16 mouse cellular contexts compared by ENCODE assay signal in genomic region chr16:9280431-9280830, GRCm38 (mm10).
DNase-seq lines count a peak whose midpoint lies in the region; ATAC-seq lines count a peak whose summit lies in the region.
"Had no signal": no experiment of that assay in that cellular context is flagged by ENCODE, and none has a peak within 500 bp of the region (broad histone marks: within the 10 kb centered on the region; RNA-seq: fewer than 3 reads in every experiment).

No protein-coding gene starts in this region.

- no peak for DNase-seq in hindbrain, embryonic 10.5 days (ENCODE audit: low spot score)
- no peak for DNase-seq in adrenal gland, postnatal 4 days (ENCODE audit: low spot score in 2 of 2)
- no peak for DNase-seq in cerebellum, postnatal 25 days
- DNase-seq in spleen, postnatal 14 days (ENCODE audit: low spot score in 2 of 2): no peak
- DNase-seq: kidney, adult 11 months; liver, embryonic 13.5 days; spleen, adult 18-20 months had no signal

- peaks cover 25% of the 10 kb centered on the region for H3K4me1 ChIP-seq in hindbrain, embryonic 10.5 days (replicated peaks)
- H3K4me1 ChIP-seq in hindbrain, embryonic 12.5 days: peaks cover 12% of the 10 kb centered on the region
- peaks cover 16% of the 10 kb centered on the region for H3K4me1 ChIP-seq in forebrain, embryonic 12.5 days
- H3K4me1 ChIP-seq in hindbrain, embryonic 16.5 days (ENCODE audit: control insufficient read depth, insufficient read depth, low read depth, low read length): peaks cover 13% of the 10 kb centered on the region
- peaks cover 13% of the 10 kb centered on the region for H3K4me1 ChIP-seq in midbrain, embryonic 16.5 days (ENCODE audit: control insufficient read depth, insufficient read depth, low read length)
- H3K4me1 ChIP-seq: embryonic facial prominence, embryonic 12.5 days; limb, embryonic 12.5 days; liver, embryonic 13.5 days; stomach, embryonic 15.5 days had no signal

- no peaks in the 10 kb centered on the region for H3K36me3 ChIP-seq in hindbrain, embryonic 10.5 days
- H3K36me3 ChIP-seq in hindbrain, embryonic 12.5 days: no peaks in the 10 kb centered on the region
- no peaks in the 10 kb centered on the region for H3K36me3 ChIP-seq in forebrain, embryonic 12.5 days (replicated peaks)
- no peaks in the 10 kb centered on the region for H3K36me3 ChIP-seq in hindbrain, embryonic 16.5 days (ENCODE audit: control insufficient read depth, insufficient read depth, low read length)
- H3K36me3 ChIP-seq in midbrain, embryonic 16.5 days (ENCODE audit: control insufficient read depth, insufficient read depth, low read length): no peaks in the 10 kb centered on the region
- H3K36me3 ChIP-seq: embryonic facial prominence, embryonic 12.5 days; limb, embryonic 12.5 days; liver, embryonic 13.5 days; stomach, embryonic 15.5 days had no signal

- no peaks in the 10 kb centered on the region for H3K9me3 ChIP-seq in hindbrain, embryonic 10.5 days
- no peaks in the 10 kb centered on the region for H3K9me3 ChIP-seq in hindbrain, embryonic 12.5 days (replicated peaks)
- H3K9me3 ChIP-seq in forebrain, embryonic 12.5 days: no peaks in the 10 kb centered on the region
- H3K9me3 ChIP-seq in hindbrain, embryonic 16.5 days (ENCODE audit: control insufficient read depth, low read length): no peaks in the 10 kb centered on the region
- H3K9me3 ChIP-seq in midbrain, embryonic 16.5 days (replicated peaks; ENCODE audit: control insufficient read depth, low read length, poor library complexity, severe bottlenecking): no peaks in the 10 kb centered on the region
- H3K9me3 ChIP-seq: embryonic facial prominence, embryonic 12.5 days; limb, embryonic 12.5 days; liver, embryonic 13.5 days; stomach, embryonic 15.5 days had no signal

- no peak for ATAC-seq in hindbrain, embryonic 12.5 days (ENCODE audit: low FRiP score)
- no peak for ATAC-seq in forebrain, embryonic 12.5 days (ENCODE audit: low FRiP score)
- peak; percentile 19; the same call in 1 of the 2 replicates for ATAC-seq in hindbrain, embryonic 16.5 days
- peak; percentile 72 for ATAC-seq in midbrain, embryonic 16.5 days

- no peaks in the 10 kb centered on the region for H3K27me3 ChIP-seq in hindbrain, embryonic 10.5 days (ENCODE audit: insufficient read depth, poor library complexity, severe bottlenecking)
- no peaks in the 10 kb centered on the region; the same call in 1 of the 2 replicates for H3K27me3 ChIP-seq in hindbrain, embryonic 12.5 days
- no peaks in the 10 kb centered on the region for H3K27me3 ChIP-seq in forebrain, embryonic 12.5 days
- no peaks in the 10 kb centered on the region for H3K27me3 ChIP-seq in hindbrain, embryonic 16.5 days (replicated peaks; ENCODE audit: control insufficient read depth, insufficient read depth, low read length)
- no peaks in the 10 kb centered on the region for H3K27me3 ChIP-seq in midbrain, embryonic 16.5 days (ENCODE audit: control insufficient read depth, insufficient read depth, low read depth, low read length)
- H3K27me3 ChIP-seq: embryonic facial prominence, embryonic 12.5 days; limb, embryonic 12.5 days; liver, embryonic 13.5 days; stomach, embryonic 15.5 days had no signal

- WGBS in hindbrain, embryonic 10.5 days: 59% methylated on average over 4 of the region's 4 CpGs
- 56% methylated on average over 4 of the region's 4 CpGs for WGBS in hindbrain, embryonic 12.5 days
- WGBS in forebrain, embryonic 12.5 days: 55% methylated on average over 4 of the region's 4 CpGs
- WGBS in hindbrain, embryonic 16.5 days: 42% methylated on average over 4 of the region's 4 CpGs
- 36% methylated on average over 4 of the region's 4 CpGs for WGBS in midbrain, embryonic 16.5 days

- H3K4me2 ChIP-seq in hindbrain, embryonic 12.5 days (replicated peaks): no peak overlapping the region
- H3K4me2 ChIP-seq in forebrain, embryonic 12.5 days: no peak overlapping the region
- no peak overlapping the region for H3K4me2 ChIP-seq in hindbrain, embryonic 16.5 days (ENCODE audit: low read length)
- H3K4me2 ChIP-seq in midbrain, embryonic 16.5 days (ENCODE audit: low read length): no peak overlapping the region
- H3K4me2 ChIP-seq: embryonic facial prominence, embryonic 12.5 days; limb, embryonic 12.5 days; liver, embryonic 13.5 days; stomach, embryonic 15.5 days had no signal

- H3K9ac ChIP-seq in hindbrain, embryonic 12.5 days: no peak overlapping the region
- no peak overlapping the region for H3K9ac ChIP-seq in forebrain, embryonic 12.5 days
- H3K9ac ChIP-seq in hindbrain, embryonic 16.5 days (ENCODE audit: low read depth, low read length): no peak overlapping the region
- H3K9ac ChIP-seq in midbrain, embryonic 16.5 days (ENCODE audit: low read depth, low read length): no peak overlapping the region
- H3K9ac ChIP-seq: embryonic facial prominence, embryonic 12.5 days; limb, embryonic 12.5 days; liver, embryonic 13.5 days; stomach, embryonic 15.5 days had no signal

- H3K4me3 ChIP-seq in hindbrain, embryonic 10.5 days: no peak overlapping the region
- H3K4me3 ChIP-seq in hindbrain, embryonic 12.5 days: no peak overlapping the region
- no peak overlapping the region for H3K4me3 ChIP-seq in forebrain, embryonic 12.5 days (replicated peaks)
- no peak overlapping the region for H3K4me3 ChIP-seq in hindbrain, embryonic 16.5 days (ENCODE audit: low read length)
- H3K4me3 ChIP-seq in midbrain, embryonic 16.5 days (ENCODE audit: low read depth, low read length): no peak overlapping the region
- H3K4me3 ChIP-seq: embryonic facial prominence, embryonic 12.5 days; limb, embryonic 12.5 days; liver, embryonic 13.5 days; myocyte; stomach, embryonic 15.5 days had no signal

- H3K27ac ChIP-seq in hindbrain, embryonic 10.5 days: peak overlapping the region; percentile 80
- H3K27ac ChIP-seq in hindbrain, embryonic 12.5 days: no peak overlapping the region
- 0 out of 2 replicates have a peak overlapping the region, but pooled peaks have one; percentile 11 for H3K27ac ChIP-seq in forebrain, embryonic 12.5 days
- H3K27ac ChIP-seq in hindbrain, embryonic 16.5 days (ENCODE audit: low read depth, low read length): peak overlapping the region; percentile 49; the same call in 1 of the 2 replicates
- 0 out of 2 replicates have a peak overlapping the region, but pooled peaks have one; percentile 4 for H3K27ac ChIP-seq in midbrain, embryonic 16.5 days (ENCODE audit: low read length)
- H3K27ac ChIP-seq: embryonic facial prominence, embryonic 12.5 days; kidney, postnatal 0 days; limb, embryonic 12.5 days; liver, embryonic 13.5 days; stomach, embryonic 15.5 days had no signal

Comparison
In these comparisons a context has a peak if more than half of its experiments do, and no peak if none do; other contexts are left out.
1. ATAC-seq: peak in hindbrain, embryonic 16.5 days (single experiment) and midbrain, embryonic 16.5 days (single experiment); none in hindbrain, embryonic 12.5 days (single experiment) and forebrain, embryonic 12.5 days (single experiment).